Mouse (Mus musculus) heart, embryonic 14.5 days (tissue): ENCODE measurements around the gene Ift122. TPM values are rescaled to one million over a fixed set of nuclear protein-coding genes. Genes with fewer than 3 reads are reported as not detected.

Source experiments
- ATAC-seq: fragments of 200-750 bp; cut with Nextera tagmentation; 2 replicates; pipeline ENCODE4 v1.8.0; 2017; ENCODE audit warnings: low read depth, moderate TSS enrichment; ENCODE audit not compliant: insufficient number of reproducible peaks, insufficient read depth, low FRiP score
- H3K27ac ChIP-seq, 2 experiments: fragments of 200-500 bp in 1 of 2; fragments of 300-500 bp in 1 of 2; sonication (generic) in 1 of 2; replicated peaks in 1 of 2; 2 replicates each; pipeline ENCODE4 v1.5.1; 2012 to 2014; ENCODE audit warnings: low read depth in 2 of 2, low read length in 2 of 2, control low read depth in 1 of 2, mild to moderate bottlenecking in 1 of 2, mixed read lengths in 1 of 2; ENCODE audit not compliant: control insufficient read depth in 1 of 2, insufficient read depth in 1 of 2
- H3K27me3 ChIP-seq: fragments of 300-500 bp; sonication (generic); 2 replicates; pipeline ENCODE4 v1.6.1; 2014; ENCODE audit warnings: mild to moderate bottlenecking, low read length, control low read depth; ENCODE audit not compliant: control insufficient read depth, insufficient read depth
- H3K36me3 ChIP-seq: fragments of 300-500 bp; sonication (generic); 2 replicates; pipeline ENCODE4 v1.6.1; 2014; ENCODE audit warnings: mild to moderate bottlenecking, control low read depth, low read length, mixed read lengths; ENCODE audit not compliant: control insufficient read depth, insufficient read depth
- H3K4me1 ChIP-seq, 2 experiments: fragments of 200-500 bp in 1 of 2; fragments of 300-500 bp in 1 of 2; sonication (generic) in 1 of 2; 2 replicates each; pipeline ENCODE4 v1.6.1; 2012 to 2014; ENCODE audit warnings: low read length in 2 of 2, control low read depth in 1 of 2, mixed read lengths in 1 of 2; ENCODE audit not compliant: control insufficient read depth in 2 of 2, insufficient read depth in 2 of 2
- H3K4me2 ChIP-seq: fragments of 300-500 bp; sonication (generic); 2 replicates; pipeline ENCODE4 v1.6.1; 2014; ENCODE audit warnings: mild to moderate bottlenecking, low read length
- H3K4me3 ChIP-seq, 2 experiments: fragments of 200-500 bp in 1 of 2; fragments of 300-500 bp in 1 of 2; sonication (generic) in 1 of 2; 2 replicates each; pipeline ENCODE4 v1.5.1; 2012 to 2014; ENCODE audit warnings: low read length in 2 of 2, mild to moderate bottlenecking in 2 of 2, control low read depth in 1 of 2, low read depth in 1 of 2, moderate library complexity in 1 of 2; ENCODE audit not compliant: control insufficient read depth in 1 of 2, insufficient read depth in 1 of 2
- H3K9ac ChIP-seq: fragments of 300-500 bp; sonication (generic); 2 replicates; pipeline ENCODE4 v1.6.1; 2014; ENCODE audit warnings: mild to moderate bottlenecking, low read length
- H3K9me3 ChIP-seq: fragments of 300-500 bp; sonication (generic); 2 replicates; pipeline ENCODE4 v1.6.1; 2016; ENCODE audit warnings: low read length, control low read depth; ENCODE audit not compliant: control insufficient read depth
- WGBS: fragments of 180-500 bp; shearing (Covaris S2); extraction: QIAGEN DNeasy Blood & Tissue Kit; methylation state at CpG from one replicate; pipeline ENCODE4 v1.1.7; 2014; 5-methylcytosine and 5-hydroxymethylcytosine counted together
- polyA plus RNA-seq: library from polyadenylated mRNA; unstranded; fragments of >200 nt; fragmentation: Nextera tagmentation; extraction: Ambion mirVana; gene quantifications from 2 replicates; pipeline ENCODE4 v1.2.1, GENCODE M21; 2014

The Ift122 gene
- polyA plus RNA-seq, 1 experiment from 2014 or later: 22.6 TPM

DNA sequence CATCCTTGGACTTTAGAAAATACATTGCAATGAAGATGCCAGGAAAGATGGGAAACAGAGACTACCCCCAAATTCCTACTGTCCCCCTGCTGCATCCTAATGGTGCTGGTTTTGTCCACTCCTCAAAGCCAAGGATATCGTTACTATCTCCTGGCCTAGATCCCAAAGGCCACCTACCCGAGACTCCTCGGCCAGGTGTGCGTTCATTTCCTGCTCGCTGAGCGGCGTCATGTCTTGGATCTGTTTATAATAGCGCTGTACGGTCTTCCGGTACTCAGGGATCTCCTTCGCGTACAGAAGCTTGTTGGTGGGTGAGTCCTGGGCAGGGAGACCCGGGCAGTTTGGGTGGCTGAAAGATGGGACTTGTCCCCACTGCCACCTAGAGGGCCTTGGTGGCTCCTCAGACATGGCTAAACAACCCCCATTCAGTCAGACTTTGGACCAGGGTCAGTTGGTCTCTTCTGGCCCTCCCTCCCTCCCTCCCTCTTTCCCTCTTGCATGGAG lies 103.2 kb downstream of the Ift122 start:
- H3K4me1 ChIP-seq: peaks cover 32 to 41% of the 10 kb centered on the region in 2 experiments
- no peak overlapping the region for H3K4me2 ChIP-seq
- no peaks in the 10 kb centered on the region for H3K9me3 ChIP-seq
- peak overlapping the region in 1 of 2 experiments; percentile 39; a peak in 2 of 4 replicates for H3K27ac ChIP-seq
- peaks cover 39% of the 10 kb centered on the region for H3K36me3 ChIP-seq
- H3K4me3 ChIP-seq: no peak overlapping the region
- no peak for ATAC-seq
- no peaks in the 10 kb centered on the region for H3K27me3 ChIP-seq
- H3K9ac ChIP-seq: 0 out of 2 replicates have a peak overlapping the region, but pooled peaks have one; percentile 16
- WGBS: 78% methylated on average over 13 of the region's 13 CpGs

DNA sequence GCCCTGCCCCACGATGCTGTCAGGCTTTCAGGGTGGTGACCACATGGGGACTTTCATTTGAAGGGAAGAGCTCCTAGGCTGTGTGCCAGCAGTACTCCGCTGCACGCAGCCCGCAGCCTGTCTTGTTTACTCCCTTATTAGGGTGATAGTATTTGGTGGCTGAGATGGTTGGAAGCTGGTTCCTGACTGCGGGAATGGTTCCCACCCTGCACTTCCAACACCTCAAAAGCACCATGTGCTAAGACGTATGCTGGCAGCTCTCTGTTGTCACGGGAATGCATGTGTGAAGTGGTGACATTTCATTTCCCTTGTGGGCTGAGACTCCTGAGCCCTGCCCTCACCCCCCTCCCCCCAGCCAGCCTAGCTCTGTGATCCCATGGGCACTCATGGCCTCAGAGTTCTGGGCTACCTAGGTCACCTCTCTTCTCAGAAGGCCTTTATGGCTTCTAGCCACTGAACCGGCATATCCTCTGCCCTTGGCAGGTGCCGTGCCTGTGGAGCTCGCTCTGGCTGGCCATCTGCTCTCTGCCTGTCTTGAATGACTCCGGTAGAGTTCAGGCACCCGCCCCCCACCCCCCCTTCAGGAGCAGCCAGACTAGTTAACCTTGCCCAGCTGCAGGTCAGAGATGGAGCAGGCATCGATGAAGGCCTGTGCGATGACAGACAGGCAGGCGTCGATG lies 103.8 kb downstream of the Ift122 start:
- WGBS: 20% methylated on average over 16 of the region's 16 CpGs
- Histone ChIP-seq H3K4me2 (no peak overlapping the region), H3K27me3 (no peaks in the 10 kb centered on the region), H3K9ac (no peak overlapping the region), H3K4me3 (no peak overlapping the region), H3K36me3 (peaks cover 39% of the 10 kb centered on the region), H3K9me3 (no peaks in the 10 kb centered on the region), H3K27ac (peak overlapping the region; percentile 39 to 50; a peak in 3 of 4 replicates), H3K4me1 (peaks cover 32 to 41% of the 10 kb centered on the region in 2 experiments)
- ATAC-seq: peak; percentile 35; the same call in 1 of the 2 replicates

GRCm38 (mm10) chr6:115957681-115958080 lies 104.4 kb downstream of the Ift122 start:
- H3K27ac ChIP-seq: peak overlapping the region in 1 of 2 experiments; percentile 39; a peak in 1 of 4 replicates
- peaks cover 32 to 43% of the 10 kb centered on the region in 2 experiments for H3K4me1 ChIP-seq
- no peak for ATAC-seq
- no peaks in the 10 kb centered on the region for H3K9me3 ChIP-seq
- no peak overlapping the region for H3K4me2 ChIP-seq
- H3K27me3 ChIP-seq: no peaks in the 10 kb centered on the region
- H3K36me3 ChIP-seq: peaks cover 45% of the 10 kb centered on the region
- no peak overlapping the region for H3K4me3 ChIP-seq
- 52% methylated on average over 6 of the region's 6 CpGs for WGBS
- H3K9ac ChIP-seq: 0 out of 2 replicates have a peak overlapping the region, but pooled peaks have one; percentile 8

GRCm38 (mm10) chr6:115958445-115958844 lies 105.2 kb downstream of the Ift122 start:
- peaks cover 32 to 45% of the 10 kb centered on the region in 2 experiments for H3K4me1 ChIP-seq
- no peak overlapping the region for H3K4me3 ChIP-seq
- no peak overlapping the region for H3K4me2 ChIP-seq
- H3K36me3 ChIP-seq: peaks cover 51% of the 10 kb centered on the region
- no peaks in the 10 kb centered on the region for H3K9me3 ChIP-seq
- no peak overlapping the region for H3K9ac ChIP-seq
- no peak for ATAC-seq
- 0 out of 4 replicates have a peak overlapping the region, but pooled peaks of 1 of the 2 experiments have one; percentile 17 for H3K27ac ChIP-seq
- 87% methylated on average over 9 of the region's 9 CpGs for WGBS
- H3K27me3 ChIP-seq: no peaks in the 10 kb centered on the region

GRCm38 (mm10) chr6:115959151-115959691 lies 106.0 kb downstream of the Ift122 start:
- H3K4me1 ChIP-seq: peaks cover 28 to 42% of the 10 kb centered on the region in 2 experiments
- no peaks in the 10 kb centered on the region for H3K27me3 ChIP-seq
- peak overlapping the region in 1 of 2 experiments; percentile 17; a peak in 1 of 4 replicates for H3K27ac ChIP-seq
- peaks cover 58% of the 10 kb centered on the region for H3K36me3 ChIP-seq
- no peaks in the 10 kb centered on the region for H3K9me3 ChIP-seq
- H3K4me3 ChIP-seq: no peak overlapping the region
- peak; percentile 17; the same call in 1 of the 2 replicates for ATAC-seq
- WGBS: 63% methylated on average over 7 of the region's 7 CpGs
- no peak overlapping the region for H3K4me2 ChIP-seq
- no peak overlapping the region for H3K9ac ChIP-seq

GRCm38 (mm10) chr6:115960322-115960721 lies 107.1 kb downstream of the Ift122 start:
- H3K4me1 ChIP-seq: peaks cover 25 to 36% of the 10 kb centered on the region in 2 experiments

GRCm38 (mm10) chr6:115961743-115962142 lies 108.5 kb downstream of the Ift122 start:
- no peak overlapping the region for H3K4me2 ChIP-seq
- H3K4me1 ChIP-seq: peaks cover 22 to 30% of the 10 kb centered on the region in 2 experiments
- no peak for ATAC-seq
- peaks cover 67% of the 10 kb centered on the region for H3K36me3 ChIP-seq
- no peaks in the 10 kb centered on the region for H3K9me3 ChIP-seq
- 0 out of 2 replicates have a peak overlapping the region, but pooled peaks have one; percentile 11 for H3K9ac ChIP-seq
- no peak overlapping the region for H3K4me3 ChIP-seq
- no peak overlapping the region for H3K27ac ChIP-seq
- 77% methylated on average over 3 of the region's 3 CpGs for WGBS
- no peaks in the 10 kb centered on the region for H3K27me3 ChIP-seq

More at GRCm38 (mm10) chr6:115960322-115960721, 107.1 kb downstream of the Ift122 start:
- Histone ChIP-seq H3K9me3 (no peaks in the 10 kb centered on the region), H3K27me3 (no peaks in the 10 kb centered on the region), H3K4me2 (no peak overlapping the region), H3K36me3 (peaks cover 55% of the 10 kb centered on the region), H3K9ac (no peak overlapping the region), H3K27ac (no peak overlapping the region), H3K4me3 (no peak overlapping the region)
- ATAC-seq: no peak
- 87% methylated on average over 19 of the region's 19 CpGs for WGBS
